Mouse (Mus musculus) liver, embryonic 14.5 days (tissue): ENCODE measurements around the gene Frem2. TPM values are rescaled to one million over a fixed set of nuclear protein-coding genes. Genes with fewer than 3 reads are reported as not detected.
A peak's percentile ranks its signal among the peaks of the same experiment; 100 is the strongest.

Experiments
- ATAC-seq: fragments of 200-750 bp; cut with Nextera tagmentation; 2 replicates; pipeline ENCODE4 v1.8.0; 2017; ENCODE audit warnings: moderate number of reproducible peaks, mild to moderate bottlenecking, moderate library complexity; ENCODE audit not compliant: insufficient read depth
- DNase-seq, 3 experiments: peaks; one replicate each; pipeline ENCODE4 v3.0.0-alpha.2; 2012 to 2013; ENCODE audit warnings: low read depth in 3 of 3, low spot score in 3 of 3
- H3K27ac ChIP-seq: fragments of 300-500 bp; sonication (generic); 2 replicates; pipeline ENCODE4 v1.5.1; 2014; ENCODE audit warnings: moderate library complexity, mild to moderate bottlenecking, control low read depth, inconsistent platforms
- H3K27me3 ChIP-seq: fragments of 300-500 bp; sonication (generic); 2 replicates; pipeline ENCODE4 v1.6.1; 2014; ENCODE audit warnings: mild to moderate bottlenecking, low read length, moderate library complexity; ENCODE audit not compliant: control insufficient read depth, insufficient read depth
- H3K36me3 ChIP-seq: fragments of 300-500 bp; sonication (generic); replicated peaks from 2 replicates; pipeline ENCODE4 v1.6.1; 2014; ENCODE audit warnings: low read depth; ENCODE audit not compliant: control insufficient read depth, insufficient read depth
- H3K4me1 ChIP-seq, 2 experiments: fragments of 200-500 bp in 1 of 2; fragments of 300-500 bp in 1 of 2; sonication (generic) in 1 of 2; replicated peaks; 2 replicates each; pipeline ENCODE4 v1.6.1; 2012 to 2014; ENCODE audit warnings: antibody characterized with exemption in 1 of 2, inconsistent platforms in 1 of 2, low read length in 1 of 2; ENCODE audit not compliant: control insufficient read depth in 2 of 2, insufficient read depth in 2 of 2
- H3K4me2 ChIP-seq: fragments of 300-500 bp; sonication (generic); 2 replicates; pipeline ENCODE4 v1.6.1; 2014; ENCODE audit warnings: low read depth, mild to moderate bottlenecking, control low read depth, moderate library complexity
- H3K4me3 ChIP-seq, 2 experiments: fragments of 200-500 bp in 1 of 2; fragments of 300-500 bp in 1 of 2; sonication (generic) in 1 of 2; 2 replicates each; pipeline ENCODE4 v1.5.1; 2012 to 2014; ENCODE audit warnings: low read depth in 2 of 2, low read length in 2 of 2, mild to moderate bottlenecking in 2 of 2, control low read depth in 1 of 2, inconsistent platforms in 1 of 2, moderate library complexity in 1 of 2; ENCODE audit not compliant: insufficient read depth in 1 of 2
- H3K9ac ChIP-seq: fragments of 300-500 bp; sonication (generic); replicated peaks from 2 replicates; pipeline ENCODE4 v1.6.1; 2014; ENCODE audit warnings: mild to moderate bottlenecking, control low read depth, moderate library complexity
- H3K9me3 ChIP-seq: fragments of 300-500 bp; sonication (generic); 2 replicates; pipeline ENCODE4 v1.6.1; 2016; ENCODE audit warnings: low read length, mixed read lengths; ENCODE audit not compliant: control insufficient read depth
- CTCF ChIP-seq: IDR thresholded peaks from 2 replicates; pipeline ENCODE4 v1.5.1; 2016; ENCODE audit warnings: antibody characterized with exemption, low read depth, control low read depth
- EP300 ChIP-seq: IDR thresholded peaks from 2 replicates; pipeline ENCODE4 v1.6.1; 2016; ENCODE audit warnings: antibody characterized with exemption, low read depth
- WGBS: fragments of 180-500 bp; shearing (Covaris S2); extraction: QIAGEN DNeasy Blood & Tissue Kit; methylation state at CpG from one replicate; pipeline ENCODE4 v1.1.7; 2014; ENCODE audit not compliant: insufficient replicate concordance; 5-methylcytosine and 5-hydroxymethylcytosine counted together
- polyA plus RNA-seq, 2 experiments: library from polyadenylated mRNA; depleted of rRNA in 1 of 2; stranded (reverse) in 1 of 2; unstranded in 1 of 2; fragments of >200 nt; fragmentation: Nextera tagmentation in 1 of 2; extraction: Ambion mirVana in 1 of 2; gene quantifications; 2 replicates each; pipeline versions ENCODE4 v1.2.1 to v1.2.3; 2012 to 2014

The Frem2 gene
- polyA plus RNA-seq, 2 experiments = 0.19 to 0.71 TPM

GRCm38 (mm10) chr3:53513096-53513495 lies 144.1 kb downstream of the Frem2 start:
- no peaks in the 10 kb centered on the region for H3K36me3 ChIP-seq
- H3K27ac ChIP-seq = no peak overlapping the region
- peaks cover 0 to 11% of the 10 kb centered on the region in 2 experiments; a peak in 2 of 4 replicates for H3K4me1 ChIP-seq
- H3K9ac ChIP-seq = no peak overlapping the region
- no peak for DNase-seq
- no peaks in the 10 kb centered on the region for H3K9me3 ChIP-seq
- H3K27me3 ChIP-seq = no peaks in the 10 kb centered on the region
- TF ChIP-seq CTCF = no peak
- TF ChIP-seq EP300 = no peak
- WGBS = 32% methylated on average over 5 of the region's 5 CpGs
- H3K4me3 ChIP-seq = no peak overlapping the region
- no peak overlapping the region for H3K4me2 ChIP-seq
- ATAC-seq = peak; percentile 62; the same call in 1 of the 2 replicates

GRCm38 (mm10) chr3:53502428-53502827 lies 154.7 kb downstream of the Frem2 start:
- H3K27me3 ChIP-seq = no peaks in the 10 kb centered on the region
- H3K9ac ChIP-seq = no peak overlapping the region
- H3K9me3 ChIP-seq = no peaks in the 10 kb centered on the region
- H3K4me2 ChIP-seq = no peak overlapping the region
- 50% methylated on average over 6 of the region's 6 CpGs for WGBS
- peak; percentile 41 for TF ChIP-seq CTCF
- TF ChIP-seq EP300 = no peak
- no peak overlapping the region for H3K27ac ChIP-seq
- H3K36me3 ChIP-seq = no peaks in the 10 kb centered on the region
- peaks cover 0 to 3% of the 10 kb centered on the region in 2 experiments; a peak in 1 of 4 replicates for H3K4me1 ChIP-seq
- ATAC-seq (no peak), DNase-seq (no peak)
- no peak overlapping the region for H3K4me3 ChIP-seq

GRCm38 (mm10) chr3:53498351-53498905 lies 158.7 kb downstream of the Frem2 start:
- Histone ChIP-seq H3K9me3 (no peaks in the 10 kb centered on the region), H3K27ac (no peak overlapping the region), H3K9ac (no peak overlapping the region), H3K4me3 (no peak overlapping the region), H3K4me2 (no peak overlapping the region), H3K27me3 (no peaks in the 10 kb centered on the region), H3K36me3 (no peaks in the 10 kb centered on the region), H3K4me1 (peaks cover 0 to 3% of the 10 kb centered on the region in 2 experiments; a peak in 1 of 4 replicates)
- TF ChIP-seq CTCF (no peak), EP300 (no peak)
- no peak for ATAC-seq
- no peak for DNase-seq
- 67% methylated on average over 6 of the region's 6 CpGs for WGBS

- Histone ChIP-seq H3K9me3 (no peaks in the 10 kb centered on the region), H3K36me3 (no peaks in the 10 kb centered on the region), H3K4me3 (no peak within 1 kb of the TSS), H3K27me3 (no peaks in the 10 kb centered on the region), H3K4me2 (no peak within 1 kb of the TSS), H3K4me1 (peaks cover 0 to 11% of the 10 kb centered on the region in 2 experiments; a peak in 2 of 4 replicates), H3K27ac (no peak within 1 kb of the TSS), H3K9ac (no peak within 1 kb of the TSS)
- WGBS = 61% methylated on average over 6 of the region's 6 CpGs
- TF ChIP-seq EP300 = no peak
- TF ChIP-seq CTCF = no peak
- no peak for ATAC-seq
- no peak for DNase-seq
Observed at GRCm38 (mm10) chr3:53488353-53488752, 168.8 kb downstream of the Frem2 start, which contains the start of gene Stoml3. Gene Stoml3, plus strand, starts transcription at chr3:53488653.

GRCm38 (mm10) chr3:53486996-53487576 lies 170.1 kb downstream of the Frem2 start:
- Histone ChIP-seq H3K36me3 (no peaks in the 10 kb centered on the region), H3K9me3 (no peaks in the 10 kb centered on the region), H3K4me2 (no peak overlapping the region), H3K4me1 (peaks cover 0 to 11% of the 10 kb centered on the region in 2 experiments; a peak in 2 of 4 replicates), H3K27me3 (no peaks in the 10 kb centered on the region), H3K9ac (no peak overlapping the region), H3K4me3 (no peak overlapping the region), H3K27ac (no peak overlapping the region)
- no peak for DNase-seq
- 20% methylated on average over 9 of the region's 9 CpGs for WGBS
- no peak for TF ChIP-seq EP300
- TF ChIP-seq CTCF = no peak
- ATAC-seq = 0 out of 2 replicates have a peak, but pooled peaks have one; percentile 31
